Mouse (Mus musculus) cerebellum, adult 9-10 months (tissue): ENCODE measurements around the gene Ctbp1.

Experiments
- DNase-seq: peaks from one replicate; pipeline ENCODE4 v3.0.0; 2022

Ctbp1 gene

DNA sequence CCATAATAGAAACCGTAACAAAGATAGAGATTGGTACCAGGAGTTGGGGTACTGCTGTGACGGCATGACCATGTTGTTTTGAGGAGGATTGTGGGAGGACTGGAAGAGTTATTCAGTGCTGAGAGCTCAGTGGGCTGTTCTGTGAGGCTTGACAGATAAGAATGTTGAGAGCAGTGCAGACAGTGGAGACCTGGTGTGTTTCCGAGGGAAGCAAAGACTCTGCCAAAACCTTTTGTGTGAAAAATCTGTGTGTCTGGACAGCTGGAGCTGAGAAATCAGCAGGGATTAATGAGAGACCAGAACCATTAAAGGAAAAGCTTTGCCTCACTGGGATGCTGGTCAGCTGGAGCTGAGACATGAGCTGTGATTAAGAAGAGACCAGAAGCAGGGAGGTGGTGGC, 34.9 kb downstream of the Ctbp1 start:
- no peak for DNase-seq

- no peak for DNase-seq
Observed at GRCm38 (mm10) chr5:33239111-33239714, 35.6 kb downstream of the Ctbp1 start.

DNA sequence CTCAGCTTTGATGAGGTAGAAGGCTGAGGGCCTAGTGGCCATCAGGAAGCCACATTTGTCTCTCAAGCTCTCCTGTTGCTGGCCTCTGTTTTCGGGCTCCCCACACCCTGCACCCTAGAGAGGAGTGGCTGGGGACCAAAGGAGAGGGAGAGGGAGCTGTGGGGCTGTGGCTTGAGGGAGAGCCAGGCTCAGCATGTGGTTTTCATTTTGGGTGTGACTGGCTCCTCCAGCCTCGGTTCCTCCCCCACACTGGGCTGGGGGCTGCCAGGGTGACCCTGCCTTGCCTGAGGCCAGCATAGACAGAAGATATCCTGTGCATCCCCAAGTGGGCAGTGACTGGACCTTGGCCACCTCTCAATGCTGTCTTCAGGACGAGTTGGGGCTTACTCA, 36.5 kb downstream of the Ctbp1 start:
- no peak for DNase-seq

DNA sequence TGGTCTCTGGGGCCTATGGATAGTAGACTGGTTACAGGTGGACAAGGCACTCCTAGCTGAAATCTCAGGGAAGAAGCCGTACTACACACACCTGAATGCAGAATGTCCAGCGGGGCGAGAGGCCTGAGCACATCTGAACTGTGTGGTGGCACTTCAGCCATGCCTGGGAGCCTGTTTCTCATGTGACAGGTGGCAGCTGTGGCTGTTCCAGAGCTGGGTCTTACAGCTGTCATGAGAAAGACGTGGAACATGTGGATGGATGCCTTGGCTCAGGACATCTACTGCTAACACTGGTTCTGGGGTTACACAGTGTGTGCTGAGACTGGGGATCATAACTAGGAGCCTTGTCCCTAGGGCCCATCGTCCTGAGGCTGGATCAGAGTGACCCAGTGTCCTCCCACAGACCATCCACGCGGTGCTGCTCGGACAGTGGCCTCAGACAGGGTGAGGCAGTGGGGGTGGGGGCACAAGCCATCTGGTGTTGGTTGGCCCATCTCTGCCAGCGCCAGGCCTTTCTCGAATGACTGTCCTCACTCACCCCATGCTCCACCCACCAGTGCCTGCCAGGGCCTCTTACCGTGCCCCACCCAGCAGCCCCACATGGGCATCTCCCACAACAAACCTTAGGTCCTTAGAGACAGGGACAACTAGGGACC, 37.1 kb downstream of the Ctbp1 start:
- DNase-seq: no peak

GRCm38 (mm10) chr5:33234391-33235031, 40.3 kb downstream of the Ctbp1 start:
- DNase-seq: no peak

DNA sequence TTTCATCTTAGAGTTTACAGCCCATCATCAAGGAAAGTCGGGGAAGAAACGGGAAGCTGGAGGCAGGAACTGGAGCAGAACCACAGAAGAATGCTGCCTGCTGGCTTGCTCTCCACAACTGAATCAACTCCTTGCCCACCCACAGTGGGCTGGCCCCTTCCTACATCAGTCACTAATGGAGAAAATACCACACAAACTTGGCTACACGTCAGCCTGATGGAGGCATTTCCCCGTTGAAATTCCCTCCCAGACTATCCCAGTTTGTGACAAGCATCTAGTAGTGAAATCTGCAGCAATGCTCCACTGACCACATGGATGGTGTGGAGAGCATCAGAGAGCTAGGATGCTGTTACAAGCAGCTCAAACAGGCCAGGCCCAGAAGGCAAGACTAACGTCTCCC, 42.0 kb downstream of the Ctbp1 start:
- no peak for DNase-seq

DNA sequence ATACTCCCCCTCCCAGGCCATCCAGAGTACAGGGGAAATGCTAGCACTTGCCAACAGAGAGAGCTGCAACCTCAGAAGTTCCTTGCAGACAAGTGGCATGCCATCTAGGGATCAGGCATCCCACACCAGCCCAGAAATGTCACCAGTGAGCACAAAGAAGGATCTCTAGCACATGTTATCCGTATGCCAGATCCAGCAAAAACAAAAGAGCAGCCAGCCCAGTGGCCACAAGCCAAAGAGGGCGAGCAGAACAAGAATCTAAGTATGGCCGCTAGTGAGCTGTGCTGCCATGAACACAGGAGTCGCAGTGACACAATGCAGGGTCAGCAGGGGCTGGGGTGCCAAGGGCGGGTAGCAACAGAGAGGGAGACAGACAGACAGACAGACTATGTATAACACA, 44.5 kb downstream of the Ctbp1 start:
- DNase-seq: no peak

DNA sequence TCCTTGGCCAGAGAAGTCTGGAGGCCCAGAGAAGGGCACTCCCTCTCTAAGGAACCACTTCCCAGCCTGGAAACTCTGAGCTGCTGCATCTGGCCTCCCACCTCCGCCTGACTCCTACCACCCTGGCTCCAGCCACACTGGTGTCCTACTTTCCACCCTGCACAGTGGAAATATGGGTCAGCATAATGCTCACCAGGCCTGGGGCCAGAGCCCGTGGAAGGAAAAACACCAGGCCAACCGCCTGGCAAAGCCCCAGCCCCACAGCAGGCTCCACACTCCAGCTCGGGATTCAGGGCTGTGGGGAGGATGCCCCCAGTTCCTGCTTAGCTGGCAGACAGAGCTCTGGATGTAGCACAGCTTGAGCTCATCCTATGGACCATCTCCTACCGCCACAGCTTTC, 46.4 kb downstream of the Ctbp1 start:
- DNase-seq: peak; percentile 87

- DNase-seq: no peak
Observed at GRCm38 (mm10) chr5:33225673-33226072, 49.1 kb downstream of the Ctbp1 start.

- no peak for DNase-seq
Observed at GRCm38 (mm10) chr5:33224491-33224890, 50.3 kb downstream of the Ctbp1 start.

GRCm38 (mm10) chr5:33222841-33223744, 51.7 kb downstream of the Ctbp1 start:
- DNase-seq: no peak

DNA sequence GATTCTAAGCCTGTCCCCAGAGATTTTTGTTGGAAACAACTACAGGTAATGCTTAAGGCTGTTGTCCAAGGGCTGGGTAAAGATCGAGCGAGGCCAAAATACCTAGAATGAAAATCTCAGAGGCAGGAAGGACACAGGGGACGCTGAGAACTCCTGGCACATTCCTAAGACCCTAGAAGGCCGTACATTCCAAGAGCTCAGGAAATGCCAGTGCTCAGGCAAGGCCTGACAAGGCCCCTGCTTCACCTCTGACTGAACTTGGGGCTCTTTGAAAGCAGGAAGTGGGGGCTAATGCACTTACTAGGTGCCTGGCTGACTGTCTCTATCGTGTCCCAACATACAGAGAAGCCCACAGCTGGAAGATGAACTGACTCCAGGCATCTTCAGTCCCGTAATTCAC, 52.4 kb downstream of the Ctbp1 start:
- DNase-seq: no peak

DNA sequence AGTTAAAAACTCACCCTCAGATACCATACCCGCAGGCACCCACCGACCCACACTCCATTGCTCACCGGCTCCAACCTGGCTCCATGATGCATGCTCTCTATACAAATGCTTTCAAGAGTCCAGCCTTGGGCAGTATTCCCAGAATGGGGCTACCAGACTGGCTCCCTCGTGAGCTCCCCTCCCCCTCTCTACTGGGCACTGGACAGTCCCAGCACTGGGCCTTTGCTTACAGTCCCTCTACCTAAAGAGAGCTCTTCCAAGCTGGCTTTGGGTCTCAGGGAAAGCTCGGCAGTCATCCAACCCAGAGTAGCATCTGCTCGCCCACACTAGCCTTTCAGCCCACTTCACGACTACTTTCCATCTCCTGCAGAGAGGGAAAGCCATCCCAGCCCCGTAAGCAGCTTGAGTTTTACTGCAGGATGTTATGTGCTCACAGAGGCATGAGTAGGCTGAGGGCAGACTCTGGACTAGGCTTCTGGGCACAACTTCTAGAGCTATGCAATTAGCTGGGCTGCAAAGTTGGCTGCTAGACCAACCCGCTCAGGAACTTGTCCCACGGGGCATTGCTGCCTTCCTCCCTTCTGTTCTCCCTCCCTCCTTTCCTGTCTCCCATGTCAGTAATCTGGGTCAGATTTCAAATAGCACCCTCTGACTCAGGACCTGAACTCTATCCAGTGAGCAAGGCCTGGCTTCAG, 54.3 kb downstream of the Ctbp1 start:
- no peak for DNase-seq

DNA sequence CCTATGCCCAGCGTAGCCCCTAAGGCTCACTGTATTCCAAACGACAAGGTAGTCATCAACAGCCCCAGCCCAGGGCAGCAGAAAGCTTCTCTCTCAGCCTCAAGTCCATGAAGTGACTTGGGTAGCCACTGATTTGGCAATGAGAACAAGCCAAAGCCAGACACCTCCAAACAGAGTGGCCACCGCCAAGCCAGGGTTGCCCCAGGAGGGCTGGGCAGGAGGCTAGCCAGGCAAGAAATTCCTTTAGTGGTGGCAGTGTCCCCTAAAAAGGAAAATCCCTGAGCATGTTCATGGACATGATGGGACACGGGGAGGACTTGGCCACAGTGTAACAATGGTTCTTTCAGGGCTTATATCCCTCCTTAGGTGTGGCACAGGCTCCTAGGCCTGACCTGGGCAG, 55.0 kb downstream of the Ctbp1 start:
- no peak for DNase-seq

GRCm38 (mm10) chr5:33218746-33219449, 55.9 kb downstream of the Ctbp1 start:
- no peak for DNase-seq

DNA sequence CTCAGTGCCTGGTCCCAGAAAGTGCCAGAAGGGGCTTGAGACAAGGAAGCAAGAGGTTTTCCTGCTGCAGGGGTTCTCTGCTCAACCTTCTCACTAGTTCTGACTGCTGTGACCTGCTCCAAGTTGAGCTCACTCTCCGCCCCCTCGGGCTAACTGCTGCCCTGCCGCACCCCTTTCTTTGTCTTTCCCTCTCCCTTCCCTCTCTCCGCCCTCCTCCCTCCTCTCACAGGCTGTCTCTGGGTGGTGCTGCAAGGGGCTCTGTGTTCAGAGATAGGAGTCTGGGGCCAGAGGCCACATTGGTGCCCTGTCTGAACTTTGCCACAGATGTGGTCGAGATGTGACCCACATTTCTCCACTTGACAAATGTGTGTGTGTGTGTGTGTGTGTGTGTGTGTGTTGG, 56.7 kb downstream of the Ctbp1 start, which contains the start of gene Spon2:
Gene Spon2, minus strand, starts transcription at position 375 of the 400 bp plus-strand sequence.
- DNase-seq: no peak

GRCm38 (mm10) chr5:33217663-33218062, 57.1 kb downstream of the Ctbp1 start:
- no peak for DNase-seq

- no peak for DNase-seq
Observed at GRCm38 (mm10) chr5:33214723-33215122, 60.1 kb downstream of the Ctbp1 start.

DNA sequence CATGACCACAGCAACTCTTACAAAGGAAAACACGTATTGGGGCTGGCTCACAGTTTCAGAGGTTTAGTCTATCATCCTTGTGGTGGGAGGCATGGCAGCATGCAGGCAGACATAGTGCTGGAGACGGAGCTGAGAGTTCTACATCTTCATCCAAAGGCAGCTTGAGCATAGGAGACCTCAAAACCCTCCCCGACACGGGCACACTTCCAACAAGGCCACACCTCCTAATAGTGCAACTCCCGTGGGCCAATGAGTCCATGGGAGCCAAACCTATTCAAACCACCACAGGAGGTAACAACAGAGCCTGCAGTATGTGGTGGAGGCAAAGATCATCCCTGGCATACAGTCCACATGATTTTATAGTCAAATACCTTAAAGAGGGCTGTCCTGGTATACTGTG, 63.5 kb downstream of the Ctbp1 start:
- no peak for DNase-seq

DNA sequence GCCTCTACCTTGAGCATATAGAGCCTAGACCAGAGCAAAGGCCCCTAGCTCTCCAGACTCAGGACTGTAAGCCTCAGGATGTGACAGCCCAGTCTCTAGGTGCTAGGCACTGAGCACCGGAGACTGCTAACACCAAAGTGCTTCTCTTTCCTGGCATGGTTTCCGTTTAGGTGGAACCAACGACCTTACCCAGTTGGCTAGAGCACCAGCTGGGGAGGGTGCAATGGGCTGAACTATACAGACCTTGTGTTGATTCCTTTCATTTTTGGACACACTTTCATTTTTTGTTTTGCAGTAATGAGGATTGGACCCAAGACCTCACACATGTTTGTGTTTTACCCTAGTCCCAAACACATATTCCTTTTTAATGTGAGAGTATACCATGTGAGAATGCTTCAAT, 64.3 kb downstream of the Ctbp1 start:
- no peak for DNase-seq

DNA sequence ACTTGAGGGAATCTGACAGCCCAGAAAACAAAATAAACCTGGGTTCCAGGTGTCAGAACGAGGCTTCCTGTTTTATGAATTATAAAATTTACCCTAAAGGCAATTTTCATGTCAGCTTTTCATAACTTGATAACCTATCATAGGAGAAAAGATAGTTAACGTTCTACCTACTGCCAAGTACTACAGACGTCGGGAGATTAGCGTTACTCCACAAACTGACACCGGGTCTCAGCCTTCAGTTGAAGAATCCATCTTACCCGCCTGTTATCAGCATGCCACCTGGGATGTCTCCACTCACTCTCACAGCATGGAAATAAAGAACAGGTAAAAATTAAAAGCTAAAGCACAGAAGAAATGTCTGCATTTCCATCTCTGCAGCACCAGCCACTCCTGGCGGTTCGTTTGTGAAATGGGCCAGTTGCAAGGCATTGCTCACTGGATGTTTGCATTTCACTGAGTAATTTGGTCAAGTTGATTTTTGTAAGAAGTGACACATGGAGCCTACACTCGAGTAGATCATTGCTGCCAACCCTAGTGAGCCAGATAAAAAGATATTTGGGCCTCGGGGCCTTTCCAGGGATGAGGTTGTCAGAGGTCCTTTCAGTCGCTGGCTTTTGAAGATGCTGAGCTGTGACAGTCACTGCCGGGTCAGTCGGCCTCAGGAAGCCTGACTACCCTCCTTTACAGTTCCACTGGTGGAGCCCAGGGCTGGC, 66.1 kb downstream of the Ctbp1 start:
- DNase-seq: no peak
